Mouse (Mus musculus): ENCODE results near the gene Prrg2.
"Not testable (repeated sequence)": the region's sequence is repeated elsewhere in the genome, so short reads cannot be mapped to it uniquely, and the experiment has no call there.

Prrg2 gene

DNA sequence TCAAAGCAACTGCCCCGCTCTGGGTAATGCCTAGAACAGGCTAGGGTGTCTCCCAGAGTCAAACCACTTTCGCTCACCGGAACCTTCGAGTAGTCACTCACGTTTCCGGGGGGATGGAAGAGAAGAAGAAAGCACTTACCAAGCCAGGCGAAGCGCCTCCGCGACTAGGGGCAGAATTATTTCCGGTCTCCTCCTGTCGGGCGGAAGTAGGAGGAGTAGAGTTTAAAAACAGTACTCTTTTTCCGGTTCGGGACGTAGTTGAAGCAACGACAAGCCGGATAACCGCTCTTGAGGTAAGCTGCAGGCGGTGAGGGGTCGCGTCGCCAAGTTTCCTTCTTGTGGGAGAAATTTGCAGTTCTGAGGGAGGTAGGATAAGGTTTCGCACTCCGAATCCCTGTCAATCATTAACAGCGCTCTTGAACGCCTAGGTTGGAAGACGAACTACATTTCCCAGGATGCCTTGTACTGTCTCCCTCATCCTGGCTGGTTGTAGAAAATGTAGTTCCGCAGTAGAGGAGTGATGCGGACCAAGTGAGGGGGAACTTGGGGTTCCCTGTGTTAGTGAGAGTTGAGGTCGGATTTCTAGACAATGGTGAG lies at the start of gene Prrg2, which contains the start of gene Nosip:
Gene Prrg2, minus strand, starts transcription at position 439 of the 597 bp plus-strand sequence.
Gene Nosip, plus strand, starts transcription at position 191 of the 597 bp plus-strand sequence.
- in situ Hi-C loops (cut with MboI; ENCODE audit: low sequenced_read_pairs) = no loop called here

DNA sequence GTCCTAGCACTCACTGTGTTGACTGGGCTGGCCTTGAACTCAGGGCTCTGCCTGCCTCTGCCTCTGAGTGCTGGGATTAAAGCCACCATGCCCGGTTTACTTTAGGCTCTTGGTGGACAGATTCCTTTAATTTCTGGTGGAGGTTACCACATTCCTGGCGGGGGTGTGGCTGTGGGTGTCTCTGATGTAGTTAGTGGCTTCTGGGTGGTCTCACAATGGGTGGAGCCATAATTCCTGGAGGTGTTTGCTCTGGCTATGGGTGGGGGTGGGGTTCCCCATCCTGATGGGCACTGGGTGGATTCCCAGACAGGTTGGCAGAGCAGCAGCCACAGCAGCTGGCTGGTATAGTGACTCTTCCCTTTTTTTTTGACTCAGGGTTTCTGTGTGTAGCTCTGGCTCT lies 49.5 kb upstream of the Prrg2 start:
- in situ Hi-C loops (cut with MboI; ENCODE audit: low sequenced_read_pairs) = no loop called here

DNA sequence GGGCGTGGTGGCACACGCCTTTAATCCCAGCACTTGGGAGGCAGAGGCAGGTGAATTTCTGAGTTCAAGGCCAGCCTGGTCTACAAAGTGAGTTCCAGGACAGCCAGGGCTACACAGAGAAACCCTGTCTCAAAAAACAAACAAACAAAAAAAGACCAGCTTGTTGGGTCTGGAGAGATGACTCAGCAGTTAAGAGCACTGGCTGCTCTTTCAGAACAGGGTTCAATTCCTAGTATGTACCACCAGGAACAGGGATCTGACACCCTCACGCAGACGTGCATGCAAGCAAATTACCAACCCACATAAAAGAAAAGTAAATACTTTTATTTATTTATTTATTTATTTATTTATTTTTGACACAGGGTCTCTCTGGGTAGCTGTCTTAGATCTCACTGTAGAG lies 47.6 kb upstream of the Prrg2 start:
- in situ Hi-C loops (cut with MboI; ENCODE audit: low sequenced_read_pairs) = not testable (repeated sequence)

DNA sequence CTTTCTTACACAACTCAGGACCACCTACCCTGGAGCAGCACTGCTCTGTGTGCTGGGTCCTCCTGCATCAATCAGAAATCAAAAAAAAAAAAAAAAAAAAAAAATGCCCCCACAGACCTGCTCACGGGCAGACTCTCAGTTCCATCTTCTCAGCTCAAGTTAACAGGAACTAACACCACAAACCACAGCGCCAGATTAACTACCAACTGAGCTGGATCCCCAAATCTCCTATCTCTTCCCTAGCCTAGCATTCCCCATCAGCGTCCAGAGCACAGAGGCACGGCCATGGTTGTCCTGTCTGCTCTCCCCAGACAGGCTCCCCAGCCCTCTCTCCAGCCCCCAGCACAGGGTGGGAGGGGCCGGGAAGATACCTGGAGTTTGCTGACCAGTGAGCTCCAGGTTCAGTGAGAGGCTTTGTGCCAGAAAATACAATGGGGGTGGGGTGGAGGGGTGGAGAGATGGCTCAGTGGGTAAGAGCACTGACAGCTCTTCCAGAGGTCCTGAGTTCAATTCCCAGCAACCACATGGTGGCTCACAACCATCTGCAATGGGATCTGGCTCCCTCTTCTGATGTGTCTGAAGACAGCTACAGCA lies 44.7 kb upstream of the Prrg2 start:
- in situ Hi-C loops (cut with MboI; ENCODE audit: low sequenced_read_pairs) = no loop called here

DNA sequence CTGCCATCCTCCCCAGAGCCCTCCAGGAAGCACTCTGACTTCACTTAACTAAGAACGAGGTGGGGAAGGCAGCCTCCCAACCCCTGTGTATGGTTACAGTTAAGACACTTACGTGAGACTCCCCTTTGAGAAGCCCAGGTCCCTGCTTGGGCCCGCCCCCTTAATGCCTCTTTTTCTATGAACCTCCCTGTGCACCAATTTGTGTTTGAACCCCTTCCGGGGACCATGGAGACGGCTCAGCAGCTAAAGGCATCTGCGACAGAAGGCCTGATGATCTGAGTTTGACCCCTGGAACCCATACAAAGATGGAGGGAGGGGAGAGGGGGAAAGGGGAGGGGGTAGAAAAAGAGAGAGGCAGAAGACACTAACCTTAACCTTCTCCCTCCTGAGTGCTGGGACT lies 44.0 kb upstream of the Prrg2 start:
- in situ Hi-C loops (cut with MboI; ENCODE audit: low sequenced_read_pairs) = no loop called here

DNA sequence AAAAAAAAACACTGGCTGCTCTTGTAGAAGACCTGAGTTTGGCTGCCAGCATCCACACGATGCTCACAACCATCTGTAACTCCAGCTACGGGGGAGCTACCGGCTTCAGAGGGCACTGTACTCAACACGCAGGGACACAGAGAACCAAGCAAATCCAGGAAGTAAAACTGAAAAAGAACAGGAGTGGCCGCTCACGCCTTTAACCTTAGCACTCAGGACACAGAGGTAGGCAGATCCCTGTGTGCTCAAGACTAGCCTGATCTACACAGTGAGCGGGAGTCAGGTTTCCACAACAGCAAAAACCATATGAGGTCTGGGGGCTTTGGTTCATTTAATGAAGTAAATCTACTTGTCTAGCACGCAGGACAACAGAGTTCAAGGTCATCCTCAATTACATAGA lies 43.0 kb upstream of the Prrg2 start:
- in situ Hi-C loops (cut with MboI; ENCODE audit: low sequenced_read_pairs) = no loop called here

DNA sequence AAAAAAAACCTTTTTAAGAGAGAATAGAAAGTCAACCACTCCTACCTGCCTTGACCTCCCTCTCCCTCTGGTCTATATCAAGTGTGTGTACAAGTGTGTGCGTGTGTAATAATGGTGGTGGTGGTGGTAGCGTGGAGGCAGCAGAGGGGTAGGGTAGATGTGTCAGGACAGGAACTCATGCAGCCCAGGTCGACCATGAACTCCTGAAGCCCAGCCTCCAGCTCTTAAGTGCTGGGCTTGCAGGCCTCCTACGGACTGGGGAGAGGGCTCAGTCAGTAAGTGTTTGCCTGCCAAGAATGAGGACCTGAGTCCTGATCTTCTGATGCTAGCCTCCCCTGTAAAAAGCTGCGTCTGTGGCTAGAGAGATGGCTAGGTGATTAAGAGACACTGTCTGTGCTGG lies 42.5 kb upstream of the Prrg2 start:
- in situ Hi-C loops (cut with MboI; ENCODE audit: low sequenced_read_pairs) = no loop called here

DNA sequence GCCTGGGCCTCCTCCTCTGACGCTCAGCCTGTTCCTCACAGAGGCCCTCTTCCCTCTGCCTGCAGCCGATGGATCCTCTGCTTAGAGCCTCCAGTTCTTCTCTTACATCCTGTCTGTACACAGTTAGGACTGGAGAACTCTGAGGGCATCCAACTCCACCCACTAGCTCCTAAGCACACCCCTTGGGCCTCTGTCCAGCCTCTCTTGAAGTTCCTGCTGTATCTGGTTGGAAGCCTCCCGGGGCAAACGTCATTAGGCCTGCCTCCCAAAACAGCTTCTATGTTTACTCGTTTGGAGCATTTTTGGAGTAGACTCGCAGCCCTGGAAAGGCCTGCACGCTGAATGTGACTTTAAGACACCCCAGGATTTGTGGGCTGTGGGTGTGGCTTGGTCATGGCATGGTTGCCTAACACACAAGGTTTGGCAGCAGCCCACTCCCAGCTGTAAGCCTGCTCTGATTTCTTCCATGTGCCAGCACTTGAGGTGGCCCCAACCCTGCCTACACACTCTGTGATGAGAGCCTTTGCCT lies 41.2 kb upstream of the Prrg2 start, which contains the start of gene Fcgrt:
Gene Fcgrt, minus strand, starts transcription at position 200 of the 529 bp plus-strand sequence.
- in situ Hi-C loops (cut with MboI; ENCODE audit: low sequenced_read_pairs) = no loop called here

DNA sequence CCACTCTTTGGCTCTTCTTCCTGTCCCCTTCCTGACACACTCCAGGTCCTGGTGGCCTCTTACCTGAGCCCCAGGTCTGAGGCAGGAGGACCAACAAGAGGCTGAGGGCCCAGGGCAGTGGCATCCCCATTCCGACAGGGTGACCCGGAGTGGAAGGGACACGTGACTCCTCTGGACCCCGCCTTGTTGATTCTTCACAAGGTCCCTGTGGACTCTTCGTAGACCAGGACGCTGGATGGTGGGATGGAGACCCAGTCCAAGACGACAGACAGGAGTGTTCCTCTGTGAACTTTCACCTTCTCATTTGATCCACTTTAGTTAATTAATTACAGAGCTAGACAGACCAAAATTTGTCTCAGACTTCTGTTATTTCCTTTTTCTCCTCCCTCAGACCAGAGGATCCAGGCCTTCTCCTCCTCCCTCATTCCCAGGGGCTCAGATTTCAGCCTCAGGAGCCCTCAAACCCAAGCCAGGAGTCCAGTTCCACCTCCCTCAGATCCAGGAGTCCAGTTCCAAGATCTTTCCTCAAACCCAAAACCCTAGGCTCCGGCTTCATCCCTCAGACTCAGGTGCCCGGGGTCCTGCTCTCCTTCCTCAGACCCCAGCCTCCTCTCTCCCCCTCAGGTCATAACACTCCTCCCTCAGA lies 40.6 kb upstream of the Prrg2 start:
- in situ Hi-C loops (cut with MboI; ENCODE audit: low sequenced_read_pairs) = no loop called here

DNA sequence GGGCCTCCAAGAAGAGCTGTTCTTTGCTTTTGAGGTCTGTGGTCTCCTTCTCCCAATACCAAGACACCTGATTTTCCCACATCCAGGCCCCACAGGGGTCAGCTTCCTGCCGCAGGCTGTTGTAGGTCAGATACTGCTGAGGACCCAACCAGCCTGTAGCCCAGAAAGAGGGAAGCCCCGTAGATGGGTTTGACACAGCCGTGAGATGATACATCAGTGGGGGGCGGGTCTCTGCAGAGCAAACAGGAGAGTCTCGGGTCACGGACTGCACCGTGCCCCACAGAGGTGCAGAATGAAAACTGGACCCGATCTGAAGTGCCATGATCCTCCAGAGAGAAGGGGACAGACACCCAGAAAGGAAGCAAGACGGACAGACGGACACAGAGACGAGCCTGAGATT lies 40.0 kb upstream of the Prrg2 start:
- in situ Hi-C loops (cut with MboI; ENCODE audit: low sequenced_read_pairs) = no loop called here

DNA sequence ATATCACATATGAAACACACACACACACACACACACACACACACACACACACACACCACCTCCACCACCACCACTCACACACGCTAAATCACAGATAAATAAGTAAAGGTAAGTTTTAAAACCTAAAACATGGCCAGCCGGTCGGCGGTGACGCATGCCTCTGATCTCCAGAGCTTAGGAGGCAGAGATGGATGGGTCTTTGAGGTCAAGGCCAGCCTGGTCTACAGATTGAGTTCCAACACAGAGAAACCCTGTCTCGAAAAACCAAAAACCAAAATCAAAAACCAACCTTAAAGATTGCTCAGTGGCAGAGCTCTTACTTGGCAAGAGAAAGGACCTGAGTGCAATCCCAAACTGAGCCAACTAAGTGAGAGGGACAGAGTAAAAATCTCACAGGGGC lies 37.6 kb upstream of the Prrg2 start:
- in situ Hi-C loops (cut with MboI; ENCODE audit: low sequenced_read_pairs) = no loop called here

DNA sequence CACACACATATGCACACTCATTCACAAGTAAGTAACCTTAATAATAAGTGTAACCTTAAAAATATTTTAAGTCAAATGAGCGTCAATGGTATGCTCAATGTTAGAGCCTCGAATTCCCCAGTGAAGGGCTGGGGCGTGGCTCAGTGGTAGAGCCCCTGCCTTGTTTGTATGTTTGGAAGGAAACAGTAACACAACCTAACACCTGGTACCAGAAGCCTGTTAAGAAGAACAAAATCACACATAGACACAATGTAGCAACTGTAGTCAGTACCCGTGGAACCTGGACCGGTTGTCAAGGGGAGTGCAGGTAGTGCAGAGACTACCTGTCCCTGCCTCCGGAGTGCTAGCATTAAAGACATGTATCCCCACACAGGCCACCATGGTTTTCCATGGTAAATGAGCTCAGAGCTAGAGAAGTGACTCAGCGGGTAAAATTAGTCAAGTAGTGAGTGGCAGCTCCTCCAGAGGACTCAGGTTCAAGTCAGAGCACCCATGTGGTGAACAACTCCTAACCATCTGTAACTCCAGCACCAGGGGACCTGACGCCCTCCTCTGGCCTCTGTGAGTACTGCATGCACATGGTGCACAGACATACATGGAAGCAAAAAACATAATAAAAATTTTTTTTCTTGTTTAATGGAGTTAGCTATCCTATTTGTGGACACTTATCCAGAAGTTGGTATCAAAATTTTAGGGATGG lies 36.2 kb upstream of the Prrg2 start:
- in situ Hi-C loops (cut with MboI; ENCODE audit: low sequenced_read_pairs) = no loop called here

DNA sequence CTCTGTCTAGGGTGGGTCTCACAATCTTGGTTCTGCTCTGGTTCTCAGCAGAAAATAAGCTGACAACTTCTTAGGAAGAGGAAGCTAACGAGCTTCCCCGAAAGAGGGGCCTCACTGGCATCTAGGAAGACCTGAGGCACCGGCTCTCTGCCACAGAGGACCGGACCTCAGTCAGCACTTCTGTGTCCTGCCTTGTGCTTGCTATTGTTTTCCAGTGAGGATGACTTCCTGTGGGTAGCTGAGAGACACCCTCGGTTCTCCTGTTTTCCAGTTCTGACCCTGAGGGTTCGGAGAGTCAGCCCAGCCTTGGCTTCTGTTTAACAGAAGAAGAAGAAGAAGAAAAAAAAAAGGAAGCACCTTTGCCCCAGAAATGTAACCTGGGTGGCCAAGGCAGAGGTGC lies 35.0 kb upstream of the Prrg2 start:
- in situ Hi-C loops (cut with MboI; ENCODE audit: low sequenced_read_pairs) = no loop called here

DNA sequence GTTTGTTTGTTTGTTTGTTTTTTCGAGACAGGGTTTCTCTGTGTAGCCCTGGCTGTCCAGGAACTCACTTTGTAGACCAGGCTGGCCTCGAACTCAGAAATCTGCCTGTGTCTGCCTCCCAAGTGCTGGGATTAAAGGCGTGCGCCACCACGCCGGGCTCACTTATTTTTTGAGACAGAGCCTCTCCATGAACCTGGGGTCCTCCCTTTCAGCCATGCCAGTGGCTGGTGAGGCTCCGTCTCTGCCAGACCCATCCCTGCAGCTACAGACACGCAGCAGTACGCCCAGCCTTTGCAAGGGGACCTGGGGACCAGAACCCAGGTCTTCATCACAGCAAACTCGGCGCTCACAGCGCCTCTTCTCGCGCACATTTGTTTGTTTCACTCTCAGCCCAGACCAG lies 33.5 kb upstream of the Prrg2 start:
- in situ Hi-C loops (cut with MboI; ENCODE audit: low sequenced_read_pairs) = not testable (repeated sequence)

DNA sequence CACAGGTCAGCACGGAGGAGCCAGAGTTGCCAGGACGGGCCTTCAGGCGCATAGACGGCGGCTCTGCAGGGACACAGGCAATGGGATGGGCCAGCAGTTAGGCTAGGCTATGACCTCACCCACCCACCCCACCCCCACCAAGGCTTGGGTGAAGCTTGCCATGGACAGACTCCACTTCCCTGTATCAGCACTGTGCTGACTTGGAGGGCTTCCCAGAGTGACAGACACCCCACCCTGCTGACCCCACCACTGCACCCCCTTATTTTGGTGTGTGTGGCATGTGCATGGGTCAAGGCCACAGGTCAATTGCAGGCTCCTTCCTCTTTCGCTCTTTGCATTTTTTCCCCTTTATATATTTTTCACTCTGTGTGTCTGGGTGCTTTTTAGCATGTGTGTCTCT lies 32.9 kb upstream of the Prrg2 start:
- in situ Hi-C loops (cut with MboI; ENCODE audit: low sequenced_read_pairs) = no loop called here

DNA sequence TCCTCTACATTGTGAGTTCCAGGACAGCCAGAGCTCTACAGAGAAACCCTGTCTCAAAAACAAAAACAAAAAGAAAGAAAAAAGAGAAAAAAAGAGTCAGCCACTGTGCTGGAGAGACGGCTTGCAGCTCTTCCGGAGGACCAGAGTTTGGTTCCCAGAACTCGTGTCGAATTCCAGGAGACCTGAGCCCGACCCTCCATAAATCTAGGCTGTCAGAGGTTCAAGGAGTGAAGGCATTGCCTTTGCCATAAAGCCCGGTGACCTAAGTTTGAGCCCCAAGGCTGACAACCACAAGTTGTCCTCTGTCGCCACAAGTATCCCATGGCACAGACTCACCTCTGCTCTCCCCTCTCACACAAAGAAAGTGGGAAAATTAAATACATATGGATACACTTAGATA lies 31.6 kb upstream of the Prrg2 start:
- in situ Hi-C loops (cut with MboI; ENCODE audit: low sequenced_read_pairs) = no loop called here

DNA sequence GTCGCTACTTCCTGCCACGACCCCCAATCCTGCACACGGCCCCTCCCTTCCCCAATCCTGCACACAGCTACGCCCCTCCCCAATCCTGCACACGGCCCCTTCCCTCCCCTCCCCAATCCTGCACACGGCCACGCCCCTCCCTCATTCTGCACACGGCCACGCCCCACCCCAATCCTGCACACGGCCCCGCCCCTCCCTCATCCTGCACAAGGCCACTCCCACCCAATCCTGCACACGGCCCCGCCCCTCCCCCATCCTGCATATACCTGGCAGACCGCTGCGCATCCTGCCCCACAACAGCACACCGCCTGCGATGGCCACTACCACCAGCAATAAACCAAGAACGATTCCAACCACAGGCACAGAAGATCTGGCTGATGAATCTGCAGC lies 31.0 kb upstream of the Prrg2 start:
- in situ Hi-C loops (cut with MboI; ENCODE audit: low sequenced_read_pairs) = no loop called here

DNA sequence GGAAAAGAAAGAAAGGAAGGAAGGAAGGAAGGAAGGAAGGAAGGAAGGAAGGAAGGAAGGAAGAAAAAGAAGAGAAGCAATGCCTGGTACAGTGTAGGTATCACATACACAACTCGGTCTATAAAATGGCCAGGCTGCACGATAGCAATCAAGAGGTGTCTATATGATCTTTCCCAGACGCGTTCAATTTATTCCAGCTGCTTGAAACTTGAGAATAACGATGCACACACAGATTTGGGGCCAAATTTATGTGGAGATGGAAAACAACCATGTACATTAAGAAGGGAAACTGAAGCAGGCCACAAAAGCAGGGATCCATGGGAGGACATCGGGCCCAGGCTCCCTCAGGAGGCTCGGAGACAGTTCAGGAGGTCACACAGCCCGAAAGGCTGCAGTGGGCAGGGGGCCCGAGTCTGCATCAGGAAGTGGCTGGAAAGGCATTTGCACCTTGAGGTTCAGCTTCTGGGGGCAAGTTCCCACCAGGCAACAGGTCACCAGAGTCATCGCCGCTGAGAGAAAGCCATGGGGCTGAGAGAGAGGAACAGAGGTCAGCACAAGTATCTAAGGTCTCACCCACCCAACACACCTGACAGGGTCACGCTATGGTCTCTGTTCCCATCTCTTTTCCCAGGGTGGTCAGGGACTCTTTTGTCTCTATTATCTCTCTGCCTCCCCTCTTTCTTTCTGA lies 30.5 kb upstream of the Prrg2 start:
- in situ Hi-C loops (cut with MboI; ENCODE audit: low sequenced_read_pairs) = no loop called here

DNA sequence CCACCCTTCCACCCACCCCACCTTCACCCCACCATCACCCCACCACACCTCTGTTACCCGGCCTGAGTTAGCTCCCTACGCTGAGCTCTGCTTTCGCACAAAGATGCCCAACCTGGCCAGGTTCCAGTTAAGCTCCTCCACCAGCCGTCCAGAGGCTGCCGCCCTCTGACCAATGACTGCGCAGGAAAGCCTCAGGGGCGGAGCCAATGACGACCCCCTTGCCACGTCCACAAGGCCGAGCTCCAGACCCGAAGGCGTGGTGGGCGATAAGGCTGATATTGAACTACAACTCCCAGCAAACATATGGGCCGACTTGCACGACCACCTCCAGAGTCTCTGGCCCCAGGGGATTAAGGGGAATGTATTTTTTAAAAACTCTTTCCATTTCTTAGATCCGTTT lies 29.6 kb upstream of the Prrg2 start, which contains the start of gene Rcn3:
Gene Rcn3, minus strand, starts transcription at position 174 of the 400 bp plus-strand sequence.
- in situ Hi-C loops (cut with MboI; ENCODE audit: low sequenced_read_pairs) = no loop called here

DNA sequence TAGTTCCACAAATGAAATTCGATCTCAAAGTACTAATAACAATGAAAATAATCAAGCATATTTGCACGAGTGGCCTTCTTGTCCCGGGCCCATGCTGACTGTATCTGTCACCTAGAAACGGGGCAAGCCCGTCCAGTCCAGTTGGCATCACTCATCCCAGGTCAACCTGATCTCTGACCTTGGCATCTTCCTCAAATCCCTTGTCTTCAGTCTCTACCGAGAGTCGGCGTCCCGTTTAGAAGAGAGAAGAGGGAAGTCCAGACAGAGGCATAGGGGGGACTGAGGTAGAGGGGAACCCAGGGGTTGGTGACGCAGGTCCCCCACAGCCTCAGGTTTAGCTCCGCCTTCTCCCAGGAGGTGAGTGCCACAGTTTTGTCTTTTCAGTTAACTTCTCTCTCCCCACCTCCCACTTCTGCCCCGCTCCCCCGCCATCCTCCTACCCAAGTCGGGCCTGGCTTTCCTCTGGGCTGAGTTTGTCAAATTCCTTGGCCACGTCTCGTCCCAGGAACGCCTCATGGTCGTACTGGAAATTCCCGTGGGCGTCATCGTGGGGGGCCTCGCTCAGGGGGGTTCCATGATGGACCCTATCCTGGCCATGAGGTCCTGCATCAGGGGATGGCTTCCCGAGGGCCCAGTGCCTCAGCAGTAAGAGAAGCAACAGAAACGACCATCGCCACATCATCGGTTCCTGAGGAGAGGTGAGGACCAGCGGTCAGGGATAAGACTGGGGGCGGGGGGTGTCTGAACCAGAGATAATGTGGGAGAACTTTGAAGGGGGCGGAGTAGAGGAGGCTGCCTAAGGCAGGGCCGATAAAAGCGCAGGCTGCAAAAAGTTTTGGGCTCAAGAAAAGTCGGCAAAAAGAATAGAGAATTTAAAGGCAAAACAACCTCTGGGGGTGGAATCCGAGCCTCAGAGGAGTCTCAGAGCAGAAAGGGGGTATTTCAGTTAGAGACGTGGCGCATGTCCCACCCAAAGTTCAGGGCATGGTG lies 28.8 kb upstream of the Prrg2 start:
- in situ Hi-C loops (cut with MboI; ENCODE audit: low sequenced_read_pairs) = no loop called here
